ENCODE assay signal across 7 mouse cellular contexts in the genomic region with DNA sequence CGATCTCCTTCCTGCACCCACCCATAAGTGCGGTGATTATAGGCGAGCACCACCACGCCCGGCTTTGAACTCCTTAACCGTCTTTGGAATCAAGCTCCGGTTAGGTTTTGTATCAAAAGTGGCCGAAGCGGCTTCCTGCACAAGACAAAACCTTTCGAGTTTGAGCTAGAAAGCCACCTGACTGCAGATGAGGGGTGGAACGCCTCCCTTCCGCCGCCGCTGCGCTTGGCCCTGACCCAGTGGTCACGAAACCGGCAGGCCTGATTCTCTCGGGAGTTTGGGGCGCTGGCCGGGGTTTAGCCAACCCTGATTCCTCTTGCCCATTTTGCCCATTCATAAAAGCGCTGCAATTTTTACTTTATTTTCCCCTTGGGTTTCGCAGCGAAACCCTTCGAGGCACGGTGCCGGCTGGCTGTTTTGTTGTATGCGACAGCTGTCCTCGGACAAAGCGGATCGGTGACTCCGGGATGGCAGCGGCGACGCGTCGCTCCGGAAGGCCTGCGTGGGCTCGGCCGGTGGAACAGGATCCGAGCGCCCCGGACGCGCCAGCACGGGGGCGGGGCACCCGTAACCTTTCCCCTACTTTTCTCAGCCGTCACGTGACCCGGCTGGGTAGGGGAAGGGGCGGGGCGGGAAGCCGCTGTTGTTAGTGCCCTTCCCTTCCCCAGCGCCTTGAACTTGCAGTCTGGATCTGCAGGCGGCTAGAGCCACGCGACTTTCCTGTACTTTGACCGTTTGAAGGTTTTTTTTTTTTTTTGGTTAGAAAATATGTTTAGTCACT. TPM values are rescaled to one million over a fixed set of nuclear protein-coding genes. Genes with fewer than 3 reads are reported as not detected.
DNase-seq lines count a peak whose midpoint lies in the region; ATAC-seq and TF ChIP-seq lines count a peak whose summit lies in the region.

No protein-coding gene starts in this region.

- H3K9ac ChIP-seq in intestine, embryonic 15.5 days, result peak overlapping the region; percentile 63
- H3K9ac ChIP-seq in midbrain, embryonic 12.5 days (replicated peaks), result peak overlapping the region; percentile 45

- peak overlapping the region; percentile 97 for H3K4me2 ChIP-seq in intestine, embryonic 15.5 days (replicated peaks)
- H3K4me2 ChIP-seq in midbrain, embryonic 12.5 days (replicated peaks), result peak overlapping the region; percentile 91

- DNase-seq in adrenal gland, adult 18-20 months (ENCODE audit: low spot score in 2 of 2), result peak; percentile 95 to 96
- peak; percentile 94 for DNase-seq in embryo, embryonic 10.5 days (ENCODE audit: low spot score)
- peak; percentile 94 for DNase-seq in gastrocnemius, postnatal 25 days
- DNase-seq in limb, embryonic 10.5 days (ENCODE audit: low spot score), result peak; percentile 94

- ATAC-seq in intestine, embryonic 15.5 days, result peak; percentile 81
- ATAC-seq in midbrain, embryonic 12.5 days (ENCODE audit: low FRiP score, low read depth), result peak; percentile 69

- H3K27me3 ChIP-seq in intestine, embryonic 15.5 days (replicated peaks), result no peaks in the 10 kb centered on the region
- peaks cover 41% of the 10 kb centered on the region for H3K27me3 ChIP-seq in limb, embryonic 10.5 days (ENCODE audit: low read depth, poor library complexity, severe bottlenecking)
- peaks cover 45% of the 10 kb centered on the region for H3K27me3 ChIP-seq in midbrain, embryonic 12.5 days
- no peaks in the 10 kb centered on the region for H3K27me3 ChIP-seq in small intestine, adult 2 months (ENCODE audit: control insufficient read depth, insufficient read depth, low read length)

- H3K9me3 ChIP-seq in intestine, embryonic 15.5 days, result no peaks in the 10 kb centered on the region
- no peaks in the 10 kb centered on the region for H3K9me3 ChIP-seq in limb, embryonic 10.5 days (replicated peaks)
- H3K9me3 ChIP-seq in midbrain, embryonic 12.5 days, result no peaks in the 10 kb centered on the region

- no peaks in the 10 kb centered on the region for H3K36me3 ChIP-seq in intestine, embryonic 15.5 days
- H3K36me3 ChIP-seq in limb, embryonic 10.5 days, result no peaks in the 10 kb centered on the region
- no peaks in the 10 kb centered on the region for H3K36me3 ChIP-seq in midbrain, embryonic 12.5 days
- H3K36me3 ChIP-seq in small intestine, adult 2 months (ENCODE audit: control insufficient read depth, insufficient read depth, low read length), result no peaks in the 10 kb centered on the region

- H3K27ac ChIP-seq in intestine, embryonic 15.5 days, result peak overlapping the region; percentile 94
- peak overlapping the region; percentile 86 for H3K27ac ChIP-seq in limb, embryonic 10.5 days
- H3K27ac ChIP-seq in midbrain, embryonic 12.5 days (replicated peaks), result peak overlapping the region; percentile 82
- peak overlapping the region; percentile 98 for H3K27ac ChIP-seq in small intestine, adult 2 months (ENCODE audit: insufficient read depth, low read depth, low read length)

- peak; percentile 36 for TF ChIP-seq POLR2A in small intestine, adult 2 months (IDR thresholded peaks at IDR 0.05; ENCODE audit: low read depth, low read length)

- no peak for TF ChIP-seq CTCF in small intestine, adult 2 months (IDR thresholded peaks at IDR 0.05; ENCODE audit: extremely low read depth, insufficient read length, insufficient replicate concordance, low read depth, low read length)

- H3K4me1 ChIP-seq in intestine, embryonic 15.5 days (replicated peaks), result peaks cover 41% of the 10 kb centered on the region
- H3K4me1 ChIP-seq in limb, embryonic 10.5 days, result peaks cover 47% of the 10 kb centered on the region
- H3K4me1 ChIP-seq in midbrain, embryonic 12.5 days, result peaks cover 40% of the 10 kb centered on the region
- H3K4me1 ChIP-seq in small intestine, adult 2 months (ENCODE audit: control insufficient read depth, insufficient read depth, insufficient read length, low read length), result peaks cover 19% of the 10 kb centered on the region

- H3K4me3 ChIP-seq in intestine, embryonic 15.5 days (replicated peaks), result peak overlapping the region; percentile 63
- peak overlapping the region; percentile 70 for H3K4me3 ChIP-seq in limb, embryonic 10.5 days
- H3K4me3 ChIP-seq in midbrain, embryonic 12.5 days, result peak overlapping the region; percentile 53
- peak overlapping the region; percentile 84 for H3K4me3 ChIP-seq in small intestine, adult 2 months (ENCODE audit: low read depth, low read length)

- WGBS in intestine, embryonic 15.5 days, result under 1% methylated on average over 59 of the region's 59 CpGs
- 1% methylated on average over 59 of the region's 59 CpGs for WGBS in limb, embryonic 10.5 days
- under 1% methylated on average over 59 of the region's 59 CpGs for WGBS in midbrain, embryonic 12.5 days
- WGBS in small intestine, adult 2 months, result under 1% methylated on average over 59 of the region's 59 CpGs

RNA-seq across cellular contexts. Expression of a gene that starts 3.0 kb away (rescaled TPM):
- 100 to 1,000 TPM; 135 to 368 TPM for total RNA-seq in adrenal gland, adult 18-20 months (2021)
- 10 to 100 TPM; 13.8 to 14.3 TPM for total RNA-seq in gastrocnemius, postnatal 25 days (2021)
- 30.8 and 31.8 TPM in 2 replicates for polyA plus RNA-seq in intestine, embryonic 15.5 days (2015; fragmentation: Nextera tagmentation; extraction: Ambion mirVana)
- 2.7 and 8.2 TPM in 2 replicates for polyA plus RNA-seq in limb, embryonic 10.5 days (2016; fragmentation: Nextera tagmentation; extraction: Ambion mirVana)
- polyA plus RNA-seq in midbrain, embryonic 12.5 days (2016; fragmentation: Nextera tagmentation; extraction: Ambion mirVana), result 13.0 and 13.3 TPM in 2 replicates
- 40.5 and 92.1 TPM in 2 replicates for polyA plus RNA-seq in small intestine, adult 2 months (2012; rRNA removed)

RNA-seq across cellular contexts. Expression of a gene that starts 42.3 kb away (rescaled TPM):
- total RNA-seq in adrenal gland, adult 18-20 months (2021), result 1 to 10 TPM; 4.9 to 6.2 TPM
- total RNA-seq in gastrocnemius, postnatal 25 days (2021), result 1 to 10 TPM; 3.0 to 3.1 TPM
- 7.7 and 8.8 TPM in 2 replicates for polyA plus RNA-seq in intestine, embryonic 15.5 days (2015; fragmentation: Nextera tagmentation; extraction: Ambion mirVana)
- polyA plus RNA-seq in limb, embryonic 10.5 days (2016; fragmentation: Nextera tagmentation; extraction: Ambion mirVana), result 12.6 and 15.1 TPM in 2 replicates
- polyA plus RNA-seq in midbrain, embryonic 12.5 days (2016; fragmentation: Nextera tagmentation; extraction: Ambion mirVana), result 10.8 and 13.0 TPM in 2 replicates
- 2.3 and 5.1 TPM in 2 replicates for polyA plus RNA-seq in small intestine, adult 2 months (2012; rRNA removed)

RNA-seq across cellular contexts. Expression of a gene that starts 42.4 kb away (rescaled TPM):
- 10 to 100 TPM; 71.8 to 72.5 TPM for total RNA-seq in adrenal gland, adult 18-20 months (2021)
- 10 to 100 TPM; 57.9 to 63.2 TPM for total RNA-seq in gastrocnemius, postnatal 25 days (2021)
- 127 and 138 TPM in 2 replicates for polyA plus RNA-seq in intestine, embryonic 15.5 days (2015; fragmentation: Nextera tagmentation; extraction: Ambion mirVana)
- 153 and 161 TPM in 2 replicates for polyA plus RNA-seq in limb, embryonic 10.5 days (2016; fragmentation: Nextera tagmentation; extraction: Ambion mirVana)
- polyA plus RNA-seq in midbrain, embryonic 12.5 days (2016; fragmentation: Nextera tagmentation; extraction: Ambion mirVana), result 113 and 117 TPM in 2 replicates
- polyA plus RNA-seq in small intestine, adult 2 months (2012; rRNA removed), result 29.0 and 34.3 TPM in 2 replicates

Comparison
In these comparisons a context has a peak if more than half of its experiments do, and no peak if none do; other contexts are left out.
1. Peak in every context shown above with its lines: DNase-seq, ATAC-seq, H3K4me3 ChIP-seq and H3K27ac ChIP-seq.